Mouse (Mus musculus) megakaryocyte, embryonic 14.5 days (primary cell): Measurements from ENCODE around the gene Cwc22.

Source experiments
- FLI1 ChIP-seq: IDR thresholded peaks from 2 replicates; pipeline ENCODE4 v1.6.1; 2012; ENCODE audit warnings: low read length, inconsistent platforms, mixed read lengths
- GATA1 ChIP-seq: IDR thresholded peaks from 3 replicates; pipeline ENCODE4 v1.6.1; 2012; ENCODE audit warnings: mixed read lengths, low read length, inconsistent platforms, borderline replicate concordance

- TF ChIP-seq GATA1 (no peak), FLI1 (no peak)
Observed at GRCm38 (mm10) chr2:77877156-77877855, 68.9 kb downstream of the Cwc22 start.
